Mouse (Mus musculus) MEL (cell line): ENCODE measurements around the gene 0610012G03Rik. TPM values are rescaled to one million over a fixed set of nuclear protein-coding genes. Genes with fewer than 3 reads are reported as not detected.

Source experiments
- DNase-seq: peaks from one replicate; pipeline ENCODE4 v3.0.0; 2011; ENCODE audit warnings: low read depth, low spot score
- H3K27ac ChIP-seq: 2 replicates; pipeline ENCODE4 v1.5.1; 2012; ENCODE audit warnings: low read depth, mild to moderate bottlenecking, control low read depth, low read length, moderate library complexity; ENCODE audit not compliant: control insufficient read depth
- H3K27me3 ChIP-seq, 2 experiments: fragments of 150-350 bp in 1 of 2; sonication (generic) in 1 of 2; 2 replicates each; pipeline ENCODE4 v1.6.1; 2012; ENCODE audit warnings: low read length in 2 of 2, mild to moderate bottlenecking in 2 of 2, improper control_type of control experiment in 1 of 2, moderate library complexity in 1 of 2; ENCODE audit not compliant: insufficient read depth in 2 of 2, control insufficient read depth in 1 of 2
- H3K36me3 ChIP-seq, 2 experiments: 2 replicates each; pipeline ENCODE4 v1.6.1; 2012 to 2014; ENCODE audit warnings: low read length in 2 of 2, improper control_type of control experiment in 1 of 2, inconsistent platforms in 1 of 2, mild to moderate bottlenecking in 1 of 2; ENCODE audit not compliant: insufficient read depth in 2 of 2, control insufficient read depth in 1 of 2
- H3K4me1 ChIP-seq, 2 experiments: fragments of 150-350 bp in 1 of 2; sonication (generic) in 1 of 2; 2 replicates each; pipeline ENCODE4 v1.6.1; 2012; ENCODE audit warnings: low read length in 2 of 2, improper control_type of control experiment in 1 of 2, mild to moderate bottlenecking in 1 of 2; ENCODE audit not compliant: insufficient read depth in 2 of 2, control insufficient read depth in 1 of 2
- H3K4me3 ChIP-seq, 2 experiments: fragments of 150-350 bp in 1 of 2; sonication (generic) in 1 of 2; 2 replicates each; pipeline ENCODE4 v1.5.1; 2012; ENCODE audit warnings: low read depth in 2 of 2, low read length in 2 of 2, mild to moderate bottlenecking in 2 of 2, moderate library complexity in 2 of 2, control low read depth in 1 of 2, improper control_type of control experiment in 1 of 2; ENCODE audit not compliant: control insufficient read depth in 1 of 2, insufficient read depth in 1 of 2
- H3K79me2 ChIP-seq: 2 replicates; pipeline ENCODE4 v1.6.1; 2012; ENCODE audit warnings: mild to moderate bottlenecking, low read length, moderate library complexity; ENCODE audit not compliant: control insufficient read depth, poor library complexity, insufficient read depth
- H3K9ac ChIP-seq: 2 replicates; pipeline ENCODE4 v1.6.1; 2012; ENCODE audit warnings: low read depth, mild to moderate bottlenecking, control low read depth, low read length, moderate library complexity; ENCODE audit not compliant: control insufficient read depth, poor library complexity, severe bottlenecking
- H3K9me3 ChIP-seq: fragments of 150-350 bp; sonication (generic); replicated peaks from 2 replicates; pipeline ENCODE4 v1.6.1; 2012; ENCODE audit warnings: mild to moderate bottlenecking, low read length, improper control_type of control experiment, moderate library complexity; ENCODE audit not compliant: insufficient read depth
- BHLHE40 ChIP-seq: IDR thresholded peaks from 2 replicates; pipeline ENCODE4 v1.6.1; 2012; ENCODE audit warnings: low read depth, mild to moderate bottlenecking, inconsistent platforms, low read length, improper control_type of control experiment, borderline replicate concordance
- CHD1 ChIP-seq: IDR thresholded peaks from 2 replicates; pipeline ENCODE4 v1.6.1; 2012; ENCODE audit warnings: low read depth, mild to moderate bottlenecking, inconsistent platforms, low read length, improper control_type of control experiment
- CHD2 ChIP-seq: IDR thresholded peaks from 2 replicates; pipeline ENCODE4 v1.6.1; 2011; ENCODE audit warnings: low read length, improper control_type of control experiment
- CTCF ChIP-seq, 3 experiments: IDR thresholded peaks in 2 of 3; conservative IDR thresholded peaks in 1 of 3; 2 replicates each; pipeline ENCODE4 v1.5.1; 2011 to 2012; ENCODE audit warnings: low read length in 3 of 3, low read depth in 2 of 3, mild to moderate bottlenecking in 2 of 3, improper control_type of control experiment in 1 of 3, inconsistent platforms in 1 of 3, mixed read lengths in 1 of 3, moderate library complexity in 1 of 3; ENCODE audit not compliant: control insufficient read depth in 1 of 3, insufficient read depth in 1 of 3, poor library complexity in 1 of 3, severe bottlenecking in 1 of 3
- ETS1 ChIP-seq: IDR thresholded peaks from 2 replicates; pipeline ENCODE4 v1.6.1; 2012; ENCODE audit warnings: low read depth, mild to moderate bottlenecking, inconsistent platforms, low read length, improper control_type of control experiment, moderate library complexity
- GABPA ChIP-seq: IDR thresholded peaks from 2 replicates; pipeline ENCODE4 v1.6.1; 2012; ENCODE audit warnings: low read depth, mild to moderate bottlenecking, inconsistent platforms, low read length, improper control_type of control experiment, moderate library complexity
- GATA1 ChIP-seq: IDR thresholded peaks from 2 replicates; pipeline ENCODE4 v1.6.1; 2011; ENCODE audit warnings: low read depth, low read length, improper control_type of control experiment
- KAT2A ChIP-seq: conservative IDR thresholded peaks from 2 replicates; pipeline ENCODE4 v1.6.1; 2012; ENCODE audit warnings: low read depth, low read length, improper control_type of control experiment, inconsistent platforms
- MAFK ChIP-seq: IDR thresholded peaks from 2 replicates; pipeline ENCODE4 v1.6.1; 2011; ENCODE audit warnings: low read depth, mild to moderate bottlenecking, low read length, improper control_type of control experiment, borderline replicate concordance
- MAX ChIP-seq: IDR thresholded peaks from 2 replicates; pipeline ENCODE4 v1.6.1; 2011; ENCODE audit warnings: low read length, improper control_type of control experiment
- MAZ ChIP-seq: IDR thresholded peaks from 2 replicates; pipeline ENCODE4 v1.6.1; 2012; ENCODE audit warnings: low read depth, mild to moderate bottlenecking, inconsistent platforms, low read length, improper control_type of control experiment
- MEF2A ChIP-seq: IDR thresholded peaks from 2 replicates; pipeline ENCODE4 v1.6.1; 2014; ENCODE audit warnings: low read depth, mild to moderate bottlenecking, inconsistent platforms, low read length, improper control_type of control experiment; ENCODE audit not compliant: poor library complexity, insufficient replicate concordance, severe bottlenecking; ENCODE audit errors: extremely low read depth
- MXI1 ChIP-seq: IDR thresholded peaks from 2 replicates; pipeline ENCODE4 v1.6.1; 2011; ENCODE audit warnings: mild to moderate bottlenecking, low read depth, low read length, improper control_type of control experiment
- NELFE ChIP-seq: IDR thresholded peaks from 2 replicates; pipeline ENCODE4 v1.6.1; 2011; ENCODE audit warnings: low read depth, low read length, improper control_type of control experiment
- NRF1 ChIP-seq: IDR thresholded peaks from 2 replicates; pipeline ENCODE4 v1.6.1; 2014; ENCODE audit warnings: low read depth, mild to moderate bottlenecking, inconsistent platforms, low read length, improper control_type of control experiment, moderate library complexity; ENCODE audit not compliant: poor library complexity, insufficient read depth, severe bottlenecking
- POLR2A ChIP-seq, 2 experiments: IDR thresholded peaks; 2 replicates each; pipeline ENCODE4 v1.6.1; 2011 to 2012; ENCODE audit warnings: low read length in 2 of 2, mild to moderate bottlenecking in 2 of 2, control low read depth in 1 of 2, improper control_type of control experiment in 1 of 2, low read depth in 1 of 2, moderate library complexity in 1 of 2; ENCODE audit not compliant: control insufficient read depth in 1 of 2, insufficient read depth in 1 of 2, poor library complexity in 1 of 2
- POLR2AphosphoS5 ChIP-seq: IDR thresholded peaks from 2 replicates; pipeline ENCODE4 v1.6.1; 2012; ENCODE audit warnings: low read depth, borderline replicate concordance, mild to moderate bottlenecking, inconsistent platforms, low read length, moderate library complexity, mixed read lengths
- RAD21 ChIP-seq: IDR thresholded peaks from 2 replicates; pipeline ENCODE4 v1.6.1; 2011; ENCODE audit warnings: mild to moderate bottlenecking, low read depth, low read length, improper control_type of control experiment
- RCOR1 ChIP-seq: IDR thresholded peaks from 2 replicates; pipeline ENCODE4 v1.6.1; 2012; ENCODE audit warnings: low read depth, mild to moderate bottlenecking, inconsistent platforms, low read length, improper control_type of control experiment
- SIN3A ChIP-seq: IDR thresholded peaks from 2 replicates; pipeline ENCODE4 v1.6.1; 2012; ENCODE audit warnings: low read length, improper control_type of control experiment, inconsistent platforms
- SMC3 ChIP-seq: IDR thresholded peaks from 2 replicates; pipeline ENCODE4 v1.6.1; 2011; ENCODE audit warnings: low read depth, low read length, improper control_type of control experiment
- TAL1 ChIP-seq: IDR thresholded peaks from 2 replicates; pipeline ENCODE4 v1.6.1; 2012; ENCODE audit warnings: mild to moderate bottlenecking, inconsistent platforms, low read length, moderate library complexity, mixed read lengths
- TBP ChIP-seq: IDR thresholded peaks from 2 replicates; pipeline ENCODE4 v1.8.0; 2011; ENCODE audit warnings: low read depth, low read length, improper control_type of control experiment
- TCF12 ChIP-seq: IDR thresholded peaks from 2 replicates; pipeline ENCODE4 v1.6.1; 2014; ENCODE audit warnings: low read depth, mild to moderate bottlenecking, inconsistent platforms, low read length, improper control_type of control experiment, moderate library complexity
- USF1 ChIP-seq: IDR thresholded peaks from 2 replicates; pipeline ENCODE4 v1.6.1; 2014; ENCODE audit warnings: low read depth, mild to moderate bottlenecking, inconsistent platforms, low read length, improper control_type of control experiment, moderate library complexity
- USF2 ChIP-seq, 2 experiments: IDR thresholded peaks; 2 replicates each; pipeline ENCODE4 v1.6.1; 2011 to 2012; ENCODE audit warnings: improper control_type of control experiment in 2 of 2, low read length in 2 of 2, borderline replicate concordance in 1 of 2, inconsistent platforms in 1 of 2, low read depth in 1 of 2, mild to moderate bottlenecking in 1 of 2; ENCODE audit not compliant: insufficient read depth in 1 of 2
- ZC3H11A ChIP-seq: IDR thresholded peaks from 2 replicates; pipeline ENCODE4 v1.6.1; 2012; ENCODE audit warnings: low read depth, mild to moderate bottlenecking, inconsistent platforms, low read length, improper control_type of control experiment
- ZKSCAN1 ChIP-seq: IDR thresholded peaks from 2 replicates; pipeline ENCODE4 v1.6.1; 2012; ENCODE audit warnings: low read depth, mild to moderate bottlenecking, inconsistent platforms, low read length, improper control_type of control experiment, moderate library complexity
- ZMIZ1 ChIP-seq: IDR thresholded peaks from 2 replicates; pipeline ENCODE4 v1.6.1; 2012; ENCODE audit warnings: low read depth, mild to moderate bottlenecking, inconsistent platforms, low read length, improper control_type of control experiment, moderate library complexity
- polyA plus RNA-seq, 2 experiments: library from polyadenylated mRNA; stranded (reverse) in 1 of 2; unstranded in 1 of 2; fragments of >175 nt in 1 of 2; fragments of >200 nt in 1 of 2; gene quantifications; 2 replicates each; pipeline versions ENCODE4 v1.2.1 to v1.2.4; 2012; ENCODE audit warnings: low replicate concordance in 2 of 2, low read depth in 1 of 2; ENCODE audit not compliant: insufficient read length in 2 of 2, insufficient read depth in 1 of 2, missing spikeins in 1 of 2
- total RNA-seq: library from RNA; depleted of rRNA; stranded (reverse); fragments of 300-350 nt; gene quantifications from 2 replicates; pipeline ENCODE4 v1.2.3, GENCODE M21; 2012

The 0610012G03Rik gene
- total and polyA plus RNA-seq, 3 experiments, result 41.9 to 56.2 TPM; not detected in 1

- Histone ChIP-seq H3K79me2 (peaks cover 29% of the 10 kb centered on the region), H3K36me3 (peaks cover 0 to 6% of the 10 kb centered on the region in 2 experiments; a peak in 1 of 4 replicates), H3K27ac (no peak overlapping the region), H3K9ac (no peak overlapping the region), H3K9me3 (no peaks in the 10 kb centered on the region), H3K27me3 (no peaks in the 10 kb centered on the region), H3K4me3 (no peak overlapping the region), H3K4me1 (peaks cover 2 to 18% of the 10 kb centered on the region in 2 experiments)
- DNase-seq, result peak; percentile 80
- TF ChIP-seq BHLHE40 (no peak), ZC3H11A (0 out of 2 replicates have a peak, but pooled peaks have one; percentile 29), POLR2A (IDR thresholded peaks at IDR 0.05; ENCODE audit: control insufficient read depth in 1 of 2, insufficient read depth in 1 of 2, low read depth in 1 of 2, low read length in 2 of 2, poor library complexity in 1 of 2) (no peak), MAFK (no peak), MXI1 (no peak), CTCF (IDR thresholded peaks at IDR 0.05 in 2 of 3, conservative IDR thresholded peaks at IDR 0.05 in 1 of 3; ENCODE audit: control insufficient read depth in 1 of 3, insufficient read depth in 1 of 3, low read depth in 2 of 3, low read length in 3 of 3, poor library complexity in 1 of 3, severe bottlenecking in 1 of 3) (peak; percentile 69 to 90 (median 80)), RCOR1 (no peak), ZKSCAN1 (no peak), RAD21 (peak; percentile 60), SMC3 (peak; percentile 66), CHD2 (no peak), NRF1 (peak; percentile 55), MAX (no peak)
These were observed 4.3 kb downstream of the 0610012G03Rik start for GRCm38 (mm10) chr16:31943980-31944379.

DNA sequence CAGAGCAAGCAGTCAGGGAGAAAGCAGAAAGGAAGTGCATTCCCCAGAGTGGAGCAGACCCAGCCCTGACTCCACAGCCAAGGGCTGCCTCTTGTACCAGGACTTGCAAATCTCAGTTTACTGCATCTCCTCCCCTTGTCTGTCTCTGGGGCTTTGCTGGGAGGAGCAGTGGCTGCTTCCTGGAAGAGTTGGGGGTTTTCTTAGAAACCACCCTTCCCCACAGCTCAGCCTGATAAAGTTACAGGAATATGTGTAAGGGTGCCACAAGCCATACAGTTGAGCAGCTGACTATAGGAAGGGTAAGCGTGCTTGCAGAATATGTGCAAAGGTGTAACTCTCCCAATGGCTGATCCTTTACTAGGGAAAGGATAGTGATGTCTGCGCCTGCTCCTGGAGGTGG is 7.7 kb downstream of the 0610012G03Rik start:
- H3K9ac ChIP-seq, result peak overlapping the region; percentile 33; the same call in 1 of the 2 replicates
- no peaks in the 10 kb centered on the region for H3K9me3 ChIP-seq
- H3K27me3 ChIP-seq, result no peaks in the 10 kb centered on the region
- H3K27ac ChIP-seq, result peak overlapping the region; percentile 59
- peak; percentile 81 for DNase-seq
- no peak overlapping the region for H3K4me3 ChIP-seq
- H3K79me2 ChIP-seq, result peaks cover under 1% of the 10 kb centered on the region
- H3K4me1 ChIP-seq, result peaks cover 0 to 11% of the 10 kb centered on the region in 2 experiments; a peak in 3 of 4 replicates
- H3K36me3 ChIP-seq, result peaks cover 0 to 4% of the 10 kb centered on the region in 2 experiments; a peak in 1 of 4 replicates
- TF ChIP-seq MEF2A, result no peak
- TF ChIP-seq TBP, result no peak
- no peak for TF ChIP-seq GABPA
- TF ChIP-seq SIN3A, result peak; percentile 42; the same call in 1 of the 2 replicates
- no peak for TF ChIP-seq RAD21
- TF ChIP-seq MAX, result no peak
- no peak for TF ChIP-seq MXI1
- no peak for TF ChIP-seq CHD2
- TF ChIP-seq NRF1, result peak; percentile 36; the same call in 1 of the 2 replicates
- TF ChIP-seq USF2 (IDR thresholded peaks at IDR 0.05; ENCODE audit: borderline replicate concordance in 1 of 2, insufficient read depth in 1 of 2, low read depth in 1 of 2, low read length in 2 of 2), result no peak
- TF ChIP-seq MAFK, result no peak
- no peak for TF ChIP-seq ZC3H11A
- TF ChIP-seq TCF12, result no peak
- 0 out of 2 replicates have a peak, but pooled peaks have one; percentile 10 for TF ChIP-seq GATA1
- no peak for TF ChIP-seq NELFE
- TF ChIP-seq RCOR1, result peak; percentile 75
- TF ChIP-seq POLR2AphosphoS5, result no peak
- TF ChIP-seq SMC3, result no peak
- TF ChIP-seq USF1, result no peak
- TF ChIP-seq KAT2A, result no peak
- TF ChIP-seq TAL1, result no peak
- no peak for TF ChIP-seq ZMIZ1
- no peak for TF ChIP-seq CHD1
- TF ChIP-seq MAZ, result no peak
- TF ChIP-seq ETS1, result peak; percentile 16; the same call in 1 of the 2 replicates
- no peak for TF ChIP-seq ZKSCAN1
